Mouse (Mus musculus): ENCODE measurements around the gene Cd274.
A peak's percentile ranks its signal among the peaks of the same experiment; 100 is the strongest.

The Cd274 gene

DNA sequence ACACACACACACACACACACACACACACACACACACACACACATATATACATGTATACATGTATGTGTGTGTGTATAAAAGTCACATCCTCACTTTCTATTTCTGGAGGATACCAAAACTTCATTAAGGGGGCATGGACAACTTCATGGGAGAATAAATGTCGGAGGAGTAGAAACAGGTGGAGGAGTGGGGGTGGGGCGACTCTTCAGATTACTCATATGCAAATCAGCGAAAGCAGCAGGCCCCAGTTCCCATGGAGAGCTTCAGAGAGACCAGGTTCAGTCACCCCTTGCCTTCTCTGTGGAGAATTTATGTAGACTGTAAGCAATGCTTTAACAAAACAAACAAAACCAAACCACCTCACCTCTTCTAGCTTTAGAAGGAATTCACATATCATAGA is 2.1 kb upstream of the Cd274 start:
- no peak for DNase-seq

GRCm38 (mm10) chr19:29366226-29366968 is 858 bp upstream of the Cd274 start:
- peak; percentile 16 for DNase-seq

DNA sequence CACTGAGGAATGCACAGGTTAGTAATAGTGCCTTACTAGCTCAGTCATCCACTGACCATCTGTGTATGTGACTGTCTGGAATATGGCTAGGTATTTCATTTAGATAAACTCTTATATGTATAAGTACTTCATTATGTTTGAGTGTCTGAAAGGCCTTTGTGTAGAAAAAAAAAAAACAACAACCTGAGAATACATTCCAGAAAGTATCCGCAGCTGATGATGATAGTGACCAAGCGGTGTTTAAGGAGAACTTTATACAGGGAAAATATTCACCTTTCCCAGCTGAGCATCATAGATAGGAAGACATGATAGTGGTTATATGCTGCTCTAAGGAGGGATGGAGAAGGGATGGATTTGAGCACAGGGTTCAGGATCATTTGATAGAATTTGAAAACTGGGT is 786 bp downstream of the Cd274 start:
- DNase-seq, result no peak

GRCm38 (mm10) chr19:29368671-29369309 is 1.5 kb downstream of the Cd274 start:
- DNase-seq, result no peak

DNA sequence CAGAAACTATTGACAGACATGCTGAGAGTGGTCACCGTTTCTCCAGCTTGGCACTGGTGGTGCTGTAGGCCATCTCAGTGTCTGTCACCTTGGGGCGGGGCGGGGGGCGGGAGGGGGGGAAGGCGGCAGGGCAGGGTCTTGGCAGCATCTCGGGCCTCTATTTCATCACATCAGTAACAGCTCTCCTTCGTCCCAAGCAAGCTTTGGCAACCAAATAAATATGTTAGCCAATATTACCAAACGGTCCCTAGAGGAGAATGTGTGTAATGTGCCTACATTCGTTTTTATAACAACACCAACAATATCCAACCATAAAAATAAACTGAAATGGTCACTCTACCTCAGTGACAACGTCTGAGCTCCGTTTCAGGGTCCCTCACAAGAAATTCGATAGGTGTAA is 2.9 kb downstream of the Cd274 start:
- no peak for DNase-seq

- no peak for DNase-seq
Measured at GRCm38 (mm10) chr19:29370545-29371283, 3.5 kb downstream of the Cd274 start.

- peak; percentile 53 for DNase-seq
Measured at GRCm38 (mm10) chr19:29371284-29372081, 4.2 kb downstream of the Cd274 start.

GRCm38 (mm10) chr19:29372138-29372537 is 4.9 kb downstream of the Cd274 start:
- peak; percentile 36 for DNase-seq

- DNase-seq, result no peak
Measured at GRCm38 (mm10) chr19:29372621-29373020, 5.4 kb downstream of the Cd274 start.

- no peak for DNase-seq
Measured at GRCm38 (mm10) chr19:29373438-29373837, 6.2 kb downstream of the Cd274 start.

DNA sequence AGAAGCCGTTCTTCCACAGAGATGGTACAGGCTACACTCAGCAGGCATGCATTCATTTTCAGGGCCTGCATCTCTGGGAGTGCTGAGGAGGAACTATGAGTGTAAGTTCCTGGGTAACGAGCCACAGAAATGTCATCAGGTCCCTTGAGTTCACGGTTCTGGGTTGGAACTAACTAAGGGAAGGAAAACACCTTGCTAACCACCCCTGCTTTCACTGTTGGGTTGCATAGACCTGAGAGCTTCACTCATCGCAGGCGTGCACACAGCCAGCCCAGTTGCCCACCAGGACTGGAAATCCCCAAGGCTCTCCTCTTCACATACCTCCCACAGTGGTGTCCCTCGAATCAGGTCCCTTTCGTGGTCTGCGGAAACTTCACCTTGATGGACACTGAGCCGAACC is 7.7 kb downstream of the Cd274 start:
- no peak for DNase-seq

DNA sequence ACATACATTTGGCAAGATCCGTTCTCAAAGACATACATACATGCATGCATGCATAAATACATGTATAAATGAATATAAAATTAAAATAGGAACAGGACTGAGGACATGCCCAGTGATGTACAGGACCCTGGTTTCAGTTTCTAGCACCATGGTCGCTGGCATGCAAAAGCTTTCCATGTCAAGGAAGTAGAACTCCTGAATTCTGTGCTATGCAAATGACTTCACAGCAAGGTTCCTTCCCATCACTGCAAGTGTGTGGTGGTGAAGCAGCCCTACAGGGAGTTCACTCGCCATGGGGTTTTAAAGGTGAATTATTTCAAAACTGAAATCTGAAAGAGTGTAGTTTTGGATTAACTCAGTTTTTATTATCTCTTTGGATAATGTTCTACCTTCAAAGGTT is 9.1 kb downstream of the Cd274 start:
- no peak for DNase-seq

DNA sequence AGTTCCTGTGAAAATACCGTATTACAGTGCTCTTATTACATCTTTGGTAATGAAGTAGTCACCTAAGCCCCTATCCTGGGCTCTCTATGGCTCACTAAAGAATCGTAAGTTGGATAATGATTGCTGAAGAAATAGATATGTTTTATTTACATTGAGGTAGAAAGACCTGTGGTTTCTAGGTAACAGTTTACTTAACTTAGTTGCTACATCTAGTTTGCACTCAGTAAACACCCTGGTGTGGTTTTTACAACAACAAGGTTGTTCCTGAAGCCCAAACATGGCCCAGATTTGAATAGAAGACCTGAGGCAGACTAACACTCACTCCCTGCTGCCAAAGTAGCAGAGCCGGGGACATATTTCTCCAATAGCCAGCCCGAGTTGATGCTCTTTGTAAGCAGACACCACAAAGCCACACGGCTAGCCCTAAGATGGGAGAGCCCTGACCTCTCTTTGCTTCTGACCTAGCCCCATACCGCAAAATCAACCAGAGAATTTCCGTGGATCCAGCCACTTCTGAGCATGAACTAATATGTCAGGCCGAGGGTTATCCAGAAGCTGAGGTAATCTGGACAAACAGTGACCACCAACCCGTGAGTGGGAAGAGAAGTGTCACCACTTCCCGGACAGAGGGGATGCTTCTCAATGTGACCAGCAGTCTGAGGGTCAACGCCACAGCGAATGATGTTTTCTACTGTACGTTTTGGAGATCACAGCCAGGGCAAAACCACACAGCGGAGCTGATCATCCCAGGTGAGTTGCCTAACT is 12.8 kb downstream of the Cd274 start:
- DNase-seq, result no peak

DNA sequence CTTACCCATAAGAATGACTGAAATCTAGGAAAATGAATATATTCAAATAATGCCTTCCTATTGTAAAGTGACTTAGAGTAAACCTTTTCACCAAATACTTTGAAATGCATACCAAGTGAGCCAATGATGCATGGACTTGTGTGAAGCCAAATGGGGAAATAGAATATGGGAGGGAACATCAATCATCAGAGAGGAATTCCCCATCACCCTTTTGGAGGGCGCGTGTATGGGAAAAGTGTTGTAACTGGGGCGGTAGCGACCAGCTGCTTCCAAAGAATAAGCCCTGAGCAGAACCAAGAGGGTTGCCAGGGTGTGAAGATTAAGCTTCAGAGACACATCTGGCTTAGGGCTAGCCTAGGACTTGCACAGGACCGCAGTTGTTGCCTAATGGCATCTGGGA is 16.1 kb downstream of the Cd274 start:
- no peak for DNase-seq

- DNase-seq, result no peak
Measured at GRCm38 (mm10) chr19:29384412-29384811, 17.2 kb downstream of the Cd274 start.

DNA sequence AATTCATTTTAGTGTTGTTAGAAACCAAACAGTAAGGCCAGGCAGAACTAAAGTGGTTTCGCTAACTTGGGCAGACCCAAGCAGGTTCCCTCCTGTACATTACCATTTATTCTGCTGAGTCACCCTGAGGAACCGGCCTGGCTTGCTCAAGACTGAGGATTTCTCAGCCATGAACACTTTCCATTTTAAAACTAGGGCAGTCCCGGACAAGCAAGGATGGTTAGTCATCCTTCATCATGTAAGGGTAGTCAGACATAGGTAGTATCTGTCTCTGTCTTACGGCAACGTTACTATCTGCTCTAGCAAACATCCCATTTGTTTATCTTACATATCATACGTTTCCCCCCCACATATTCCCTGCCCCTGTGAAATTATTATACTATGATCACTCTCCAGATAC is 17.7 kb downstream of the Cd274 start:
- DNase-seq, result no peak

DNA sequence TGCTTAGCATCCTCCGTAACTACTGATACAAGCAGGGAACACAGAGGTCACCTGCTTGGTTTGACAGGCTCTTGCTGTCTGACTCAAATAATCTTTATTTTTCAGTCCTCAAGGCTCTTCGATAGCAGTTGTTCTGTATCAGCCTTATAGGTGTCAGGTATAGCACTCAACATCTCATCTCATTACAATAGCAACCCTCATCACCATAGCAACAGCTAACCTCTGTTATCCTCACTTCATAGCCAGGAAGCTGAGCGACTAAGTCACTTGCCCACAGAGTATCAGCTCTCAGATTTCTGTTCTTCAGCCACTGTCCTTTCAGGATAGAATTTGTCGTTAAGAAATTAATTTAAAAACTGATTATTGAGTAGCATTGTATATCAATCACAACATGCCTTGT is 18.6 kb downstream of the Cd274 start:
- DNase-seq, result no peak

GRCm38 (mm10) chr19:29388818-29389217 is 21.6 kb downstream of the Cd274 start:
- DNase-seq, result no peak

GRCm38 (mm10) chr19:29390483-29390882 is 23.2 kb downstream of the Cd274 start:
- no peak for DNase-seq

GRCm38 (mm10) chr19:29391279-29391678 is 24.0 kb downstream of the Cd274 start:
- DNase-seq, result no peak

DNA sequence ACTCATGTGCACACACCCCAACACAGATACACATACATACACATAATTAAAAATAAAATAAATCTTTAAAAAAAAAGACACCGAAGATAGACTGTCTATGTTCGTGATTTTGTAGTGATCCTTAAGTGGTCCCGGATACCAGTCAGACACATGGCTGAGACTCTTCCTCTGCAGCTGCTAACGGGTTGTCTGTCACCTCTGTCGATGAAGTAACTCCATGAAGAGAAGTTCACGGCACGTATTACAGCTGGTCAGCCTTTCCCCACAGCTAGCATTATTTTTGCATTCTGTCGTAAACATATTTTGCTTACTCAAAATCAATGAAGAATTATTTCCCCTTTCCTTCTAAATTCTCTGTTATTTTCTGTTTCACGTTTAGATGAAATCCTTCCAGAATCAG is 26.1 kb downstream of the Cd274 start:
- no peak for DNase-seq

- no peak for DNase-seq
Measured at GRCm38 (mm10) chr19:29394721-29395120, 27.5 kb downstream of the Cd274 start.
